Mouse (Mus musculus): ENCODE results near the gene Gm11096. TPM values are rescaled to one million over a fixed set of nuclear protein-coding genes. Genes with fewer than 3 reads are reported as not detected.

Gm11096 gene
- polyA plus RNA-seq, 1 experiment = not detected

- Histone ChIP-seq H3K4me1 (ENCODE audit: control insufficient read depth, insufficient read depth, low read length) (no peaks in the 10 kb centered on the region), H3K4me3 (ENCODE audit: insufficient read depth, low read depth, low read length) (no peak overlapping the region), H3K36me3 (ENCODE audit: control insufficient read depth, insufficient read depth, low read length) (no peaks in the 10 kb centered on the region), H3K27ac (ENCODE audit: insufficient read depth, low read depth, low read length) (no peak overlapping the region), H3K27me3 (replicated peaks; ENCODE audit: control insufficient read depth, insufficient read depth, low read length) (no peaks in the 10 kb centered on the region)
- TF ChIP-seq CTCF (conservative IDR thresholded peaks at IDR 0.05; ENCODE audit: insufficient read depth, insufficient read length, low read depth, low read length) (no peak), POLR2A (IDR thresholded peaks at IDR 0.05; ENCODE audit: low read depth, low read length) (no peak)
- WGBS = 97% methylated on average over 4 of the region's 4 CpGs
- no peak for DNase-seq
Observed at GRCm38 (mm10) chr17:81412736-81413135, 28.8 kb upstream of the Gm11096 start.

GRCm38 (mm10) chr17:81416361-81417114 is 25.0 kb upstream of the Gm11096 start:
- no peak overlapping the region for H3K4me3 ChIP-seq (ENCODE audit: insufficient read depth, low read depth, low read length)
- DNase-seq = no peak
- no peak overlapping the region for H3K27ac ChIP-seq (ENCODE audit: insufficient read depth, low read depth, low read length)
- 87% methylated on average over 6 of the region's 6 CpGs for WGBS
- H3K36me3 ChIP-seq (ENCODE audit: control insufficient read depth, insufficient read depth, low read length) = no peaks in the 10 kb centered on the region
- H3K4me1 ChIP-seq (ENCODE audit: control insufficient read depth, insufficient read depth, low read length) = no peaks in the 10 kb centered on the region
- TF ChIP-seq CTCF (conservative IDR thresholded peaks at IDR 0.05; ENCODE audit: insufficient read depth, insufficient read length, low read depth, low read length) (no peak), POLR2A (IDR thresholded peaks at IDR 0.05; ENCODE audit: low read depth, low read length) (no peak)
- H3K27me3 ChIP-seq (replicated peaks; ENCODE audit: control insufficient read depth, insufficient read depth, low read length) = no peaks in the 10 kb centered on the region

GRCm38 (mm10) chr17:81419802-81420459 is 21.6 kb upstream of the Gm11096 start:
- no peaks in the 10 kb centered on the region for H3K4me1 ChIP-seq (ENCODE audit: control insufficient read depth, insufficient read depth, low read length)
- WGBS = 91% methylated on average over 10 of the region's 10 CpGs
- DNase-seq = no peak

GRCm38 (mm10) chr17:81424256-81424912 is 17.2 kb upstream of the Gm11096 start:
- WGBS = 42% methylated on average over 10 of the region's 10 CpGs
- Histone ChIP-seq H3K27me3 (replicated peaks; ENCODE audit: control insufficient read depth, insufficient read depth, low read length) (no peaks in the 10 kb centered on the region), H3K27ac (ENCODE audit: insufficient read depth, low read depth, low read length) (no peak overlapping the region), H3K4me3 (ENCODE audit: insufficient read depth, low read depth, low read length) (no peak overlapping the region), H3K36me3 (ENCODE audit: control insufficient read depth, insufficient read depth, low read length) (no peaks in the 10 kb centered on the region), H3K4me1 (ENCODE audit: control insufficient read depth, insufficient read depth, low read length) (no peaks in the 10 kb centered on the region)
- peak; percentile 10 for DNase-seq
- TF ChIP-seq CTCF (conservative IDR thresholded peaks at IDR 0.05; ENCODE audit: insufficient read depth, insufficient read length, low read depth, low read length) (no peak), POLR2A (IDR thresholded peaks at IDR 0.05; ENCODE audit: low read depth, low read length) (no peak)

More at GRCm38 (mm10) chr17:81419802-81420459, 21.6 kb upstream of the Gm11096 start:
- TF ChIP-seq POLR2A (IDR thresholded peaks at IDR 0.05; ENCODE audit: low read depth, low read length) (no peak), CTCF (conservative IDR thresholded peaks at IDR 0.05; ENCODE audit: insufficient read depth, insufficient read length, low read depth, low read length) (no peak)
- Histone ChIP-seq H3K4me3 (ENCODE audit: insufficient read depth, low read depth, low read length) (no peak overlapping the region), H3K27ac (ENCODE audit: insufficient read depth, low read depth, low read length) (no peak overlapping the region), H3K36me3 (ENCODE audit: control insufficient read depth, insufficient read depth, low read length) (no peaks in the 10 kb centered on the region), H3K27me3 (replicated peaks; ENCODE audit: control insufficient read depth, insufficient read depth, low read length) (no peaks in the 10 kb centered on the region)

GRCm38 (mm10) chr17:81427245-81427644 is 14.3 kb upstream of the Gm11096 start:
- WGBS = 91% methylated on average over 7 of the region's 7 CpGs
- TF ChIP-seq CTCF (conservative IDR thresholded peaks at IDR 0.05; ENCODE audit: insufficient read depth, insufficient read length, low read depth, low read length) (no peak), POLR2A (IDR thresholded peaks at IDR 0.05; ENCODE audit: low read depth, low read length) (no peak)
- no peak overlapping the region for H3K27ac ChIP-seq (ENCODE audit: insufficient read depth, low read depth, low read length)
- DNase-seq = no peak
- H3K4me1 ChIP-seq (ENCODE audit: control insufficient read depth, insufficient read depth, low read length) = no peaks in the 10 kb centered on the region
- no peaks in the 10 kb centered on the region for H3K36me3 ChIP-seq (ENCODE audit: control insufficient read depth, insufficient read depth, low read length)
- H3K4me3 ChIP-seq (ENCODE audit: insufficient read depth, low read depth, low read length) = no peak overlapping the region
- H3K27me3 ChIP-seq (replicated peaks; ENCODE audit: control insufficient read depth, insufficient read depth, low read length) = no peaks in the 10 kb centered on the region

- H3K36me3 ChIP-seq (ENCODE audit: control insufficient read depth, insufficient read depth, low read length) = no peaks in the 10 kb centered on the region
- H3K27me3 ChIP-seq (replicated peaks; ENCODE audit: control insufficient read depth, insufficient read depth, low read length) = no peaks in the 10 kb centered on the region; the same call in 1 of the 2 replicates
- H3K4me3 ChIP-seq (ENCODE audit: insufficient read depth, low read depth, low read length) = no peak overlapping the region
- no peak overlapping the region for H3K27ac ChIP-seq (ENCODE audit: insufficient read depth, low read depth, low read length)
- TF ChIP-seq POLR2A (IDR thresholded peaks at IDR 0.05; ENCODE audit: low read depth, low read length) = no peak
- no peak for TF ChIP-seq CTCF (conservative IDR thresholded peaks at IDR 0.05; ENCODE audit: insufficient read depth, insufficient read length, low read depth, low read length)
- WGBS = 63% methylated on average over 2 of the region's 2 CpGs
- DNase-seq = no peak
- H3K4me1 ChIP-seq (ENCODE audit: control insufficient read depth, insufficient read depth, low read length) = no peaks in the 10 kb centered on the region
Observed at GRCm38 (mm10) chr17:81432733-81433132, 8.8 kb upstream of the Gm11096 start.

DNA sequence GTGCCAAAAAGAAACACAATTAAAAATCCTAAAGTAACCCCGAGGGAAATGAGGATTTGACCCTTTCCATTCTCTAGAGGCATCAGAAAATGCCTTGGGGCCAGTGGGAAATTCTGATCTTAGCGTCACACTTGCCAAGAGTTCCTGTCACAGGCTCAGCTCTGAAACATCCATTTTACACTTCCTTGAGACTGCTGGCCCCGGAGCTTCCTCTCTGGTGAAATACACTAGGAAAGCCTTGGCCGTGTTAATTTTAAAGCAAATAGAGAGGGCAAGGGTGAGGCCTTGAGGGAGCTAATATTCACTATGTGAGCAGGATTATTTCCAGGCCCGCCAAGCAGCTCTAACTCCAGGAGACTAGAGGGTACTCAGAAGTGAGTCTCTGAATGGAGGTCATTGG is 8.4 kb upstream of the Gm11096 start:
- H3K4me1 ChIP-seq (ENCODE audit: control insufficient read depth, insufficient read depth, low read length) = no peaks in the 10 kb centered on the region
- no peak overlapping the region for H3K4me3 ChIP-seq (ENCODE audit: insufficient read depth, low read depth, low read length)
- H3K36me3 ChIP-seq (ENCODE audit: control insufficient read depth, insufficient read depth, low read length) = no peaks in the 10 kb centered on the region
- H3K27ac ChIP-seq (ENCODE audit: insufficient read depth, low read depth, low read length) = no peak overlapping the region
- H3K27me3 ChIP-seq (replicated peaks; ENCODE audit: control insufficient read depth, insufficient read depth, low read length) = no peaks in the 10 kb centered on the region; the same call in 1 of the 2 replicates
- TF ChIP-seq POLR2A (IDR thresholded peaks at IDR 0.05; ENCODE audit: low read depth, low read length) = no peak
- no peak for TF ChIP-seq CTCF (conservative IDR thresholded peaks at IDR 0.05; ENCODE audit: insufficient read depth, insufficient read length, low read depth, low read length)
- peak; percentile 66 for DNase-seq
- 48% methylated on average over 5 of the region's 5 CpGs for WGBS
